Mouse (Mus musculus) gastrocnemius, adult 8-10 months (tissue): ENCODE data around the gene Nufip2. TPM values are rescaled to one million over a fixed set of nuclear protein-coding genes. Genes with fewer than 3 reads are reported as not detected.
"Not testable (repeated sequence)": the region's sequence is repeated elsewhere in the genome, so short reads cannot be mapped to it uniquely, and the experiment has no call there.

Experiments
- DNase-seq, 2 experiments: peaks; one replicate each; pipeline ENCODE4 v3.0.0; 2022; ENCODE audit warnings: low spot score in 2 of 2
- total RNA-seq, 4 experiments: library from RNA; stranded (reverse); gene quantifications; 2 replicates each; pipeline ENCODE4 v1.2.4; 2022

Gene Nufip2
- total RNA-seq, 4 experiments from 2014 or later: 31.0 to 38.3 (median 33.6) TPM

DNA sequence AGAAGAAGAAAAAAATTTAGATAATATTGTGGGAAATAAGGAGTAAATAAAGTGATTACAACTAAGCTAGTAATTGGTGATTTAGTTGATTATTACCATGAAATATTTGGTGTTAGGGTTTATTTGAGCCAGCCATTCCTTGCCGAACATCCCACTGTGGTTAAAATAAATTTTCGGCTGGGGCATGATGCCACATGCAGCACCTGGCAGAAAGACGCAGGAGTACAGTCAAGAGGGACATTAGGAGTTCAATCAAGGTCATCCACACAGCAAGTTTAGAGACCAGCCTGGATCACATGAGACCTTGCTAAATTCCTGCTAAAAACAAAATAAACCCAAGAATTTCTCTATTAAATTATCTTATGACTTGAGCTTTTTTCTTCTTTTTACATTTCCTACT is 23.1 kb downstream of the Nufip2 start:
- DNase-seq: no peak

DNA sequence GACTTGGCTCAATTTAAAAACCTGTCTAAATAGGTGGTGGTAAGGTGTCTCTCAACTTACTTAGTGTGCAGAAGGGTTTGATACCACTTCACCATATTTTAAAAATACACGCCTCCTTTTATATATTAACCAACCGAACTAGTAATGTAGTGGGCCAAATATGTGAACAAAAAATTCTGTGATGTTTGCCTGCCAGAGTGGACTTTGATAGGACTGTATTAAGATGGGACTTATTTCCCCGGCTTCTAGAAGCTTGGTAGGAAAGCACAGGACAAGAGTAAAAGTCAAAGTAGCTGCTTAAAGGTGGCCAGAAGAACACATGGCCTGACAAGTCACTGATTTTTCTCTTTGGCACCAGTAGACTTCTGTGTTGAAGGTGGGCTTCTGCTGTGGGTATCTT is 27.8 kb downstream of the Nufip2 start:
- no peak for DNase-seq

DNA sequence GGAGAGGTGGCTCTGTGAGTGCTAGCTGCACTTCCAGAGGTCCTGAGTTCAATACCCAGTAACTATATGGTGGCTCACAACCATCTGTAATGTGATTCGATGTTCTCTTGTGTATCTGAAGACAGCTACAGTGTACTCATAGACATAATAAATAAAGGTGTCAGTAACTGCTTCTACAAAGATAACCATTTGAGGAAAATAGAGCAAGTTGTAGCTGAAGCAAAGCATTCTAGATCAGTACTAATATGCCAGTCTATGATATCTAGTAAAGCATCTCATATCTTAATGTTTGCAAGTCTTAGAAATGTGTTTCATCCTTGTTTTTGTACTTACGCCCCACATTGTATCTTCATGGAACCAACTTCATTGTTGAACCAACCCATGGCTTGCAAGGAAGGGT is 33.1 kb downstream of the Nufip2 start:
- DNase-seq: no peak

DNA sequence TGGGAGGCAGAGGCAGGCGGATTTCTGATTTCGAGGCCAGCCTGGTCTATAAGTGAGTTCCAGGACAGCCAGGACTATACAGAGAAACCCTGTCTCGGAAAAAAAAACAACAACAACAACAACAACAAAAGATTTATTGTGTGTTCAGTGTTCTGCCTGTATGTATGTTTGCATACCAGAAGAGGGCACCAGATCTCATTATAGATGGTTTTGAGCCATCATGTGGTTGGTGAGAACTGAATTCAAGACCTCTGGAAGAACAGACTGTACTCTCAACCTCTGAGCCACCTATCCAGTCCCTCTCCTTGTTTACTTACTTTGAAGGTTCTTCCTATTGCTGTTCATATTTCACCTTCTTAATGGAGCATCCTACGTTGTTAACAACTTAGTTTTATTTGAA is 35.4 kb downstream of the Nufip2 start:
- no peak for DNase-seq

DNA sequence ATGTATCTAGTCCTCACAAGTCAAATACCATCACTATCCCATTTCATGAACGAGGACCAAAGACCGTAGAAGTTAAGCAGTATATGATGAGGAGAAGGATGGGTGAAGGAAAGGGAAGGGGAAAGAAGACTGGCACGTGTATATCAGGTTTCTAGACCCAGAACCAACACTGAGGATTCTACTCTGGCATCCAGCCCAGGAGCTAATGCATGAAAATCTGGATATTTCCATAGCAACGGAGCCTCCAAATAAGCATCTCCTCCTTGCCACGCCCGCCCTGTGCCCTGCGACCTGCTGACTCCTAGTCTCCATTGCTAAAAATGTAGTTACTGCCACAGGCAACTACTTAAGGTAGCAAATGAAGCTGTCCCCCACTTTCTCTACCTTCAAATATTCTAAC is 38.8 kb downstream of the Nufip2 start:
- no peak for DNase-seq

DNA sequence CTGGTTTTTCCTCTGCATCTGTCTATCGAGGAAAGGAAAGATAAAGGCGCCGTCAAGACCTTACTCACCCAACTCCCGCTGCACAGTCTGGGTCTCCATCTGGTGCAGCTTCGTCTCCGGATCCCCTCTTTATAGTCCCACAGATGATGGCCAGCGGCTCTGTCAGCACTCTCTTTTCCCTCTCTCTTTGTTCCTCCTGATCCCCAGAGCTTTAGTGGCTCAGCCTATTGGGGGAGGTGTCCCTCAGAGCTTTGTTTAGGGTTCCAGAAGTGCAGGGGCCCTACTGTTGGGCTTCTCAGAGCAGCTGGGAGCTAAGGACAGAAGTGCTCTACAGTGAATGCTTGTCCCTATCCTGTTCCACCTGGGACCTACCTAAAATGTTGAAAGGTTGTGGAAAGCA is 39.2 kb downstream of the Nufip2 start, which contains the start of gene Cryba1:
Gene Cryba1, minus strand, starts transcription at position 101 of the 400 bp plus-strand sequence.
- DNase-seq: no peak

DNA sequence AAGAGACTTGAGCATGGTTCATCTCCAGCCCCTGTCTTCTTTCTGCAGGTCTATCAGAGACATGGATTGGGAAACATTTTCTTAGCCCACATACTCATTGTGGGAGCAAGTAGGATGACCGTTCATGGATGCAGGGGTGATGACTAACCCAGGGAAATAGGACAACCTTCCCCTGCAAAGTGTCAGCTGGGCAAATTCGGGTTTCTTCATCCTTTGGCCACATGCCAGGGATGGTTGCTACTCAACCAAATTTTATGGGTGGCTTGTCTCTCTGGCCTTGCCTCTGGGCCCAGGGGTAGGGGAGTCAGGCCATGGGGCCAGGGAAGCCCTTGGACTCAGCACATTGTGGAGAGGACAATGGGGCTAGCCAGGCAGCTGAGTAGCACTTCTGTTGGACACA is 42.6 kb downstream of the Nufip2 start:
- DNase-seq: no peak

DNA sequence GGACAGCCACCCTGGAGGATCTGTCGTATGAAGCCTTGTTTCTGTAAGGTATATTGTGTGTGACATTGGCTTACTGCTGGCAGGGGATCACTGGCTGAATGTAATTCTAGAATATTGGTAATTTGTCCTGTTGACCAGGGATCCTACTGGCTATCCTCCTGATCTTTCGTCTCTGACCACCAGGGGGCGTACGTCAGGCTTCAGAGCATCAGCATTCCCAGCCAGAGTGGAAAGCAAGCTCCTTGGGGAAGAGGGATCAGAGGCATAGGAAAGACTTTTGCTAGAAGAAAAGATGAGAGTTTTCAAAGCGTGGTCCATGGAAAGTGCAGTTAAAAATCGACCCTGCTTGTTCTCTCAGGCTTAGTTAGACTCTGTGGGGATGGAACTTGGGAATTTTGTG is 51.3 kb downstream of the Nufip2 start:
- peak; percentile 71 to 78 for DNase-seq

DNA sequence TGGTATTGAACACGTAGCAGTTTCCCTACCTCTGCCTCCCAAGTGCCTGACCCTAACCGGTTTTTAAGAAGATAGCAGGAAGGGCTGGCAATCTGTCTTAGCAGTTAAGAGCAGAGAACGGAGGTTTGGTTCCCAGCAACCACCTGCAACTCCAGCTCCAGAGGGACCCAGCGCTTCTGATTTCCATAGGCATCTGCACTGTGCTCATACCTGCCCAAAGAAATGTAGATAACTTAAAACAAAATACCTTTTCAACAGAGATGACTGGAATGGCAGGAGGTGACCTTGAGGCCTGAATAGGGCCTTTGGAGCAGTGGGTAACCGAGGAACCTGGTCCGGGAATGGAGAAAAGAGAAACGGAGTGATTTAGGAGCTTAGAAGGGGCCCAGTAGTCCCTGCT is 52.6 kb downstream of the Nufip2 start:
- DNase-seq: no peak

DNA sequence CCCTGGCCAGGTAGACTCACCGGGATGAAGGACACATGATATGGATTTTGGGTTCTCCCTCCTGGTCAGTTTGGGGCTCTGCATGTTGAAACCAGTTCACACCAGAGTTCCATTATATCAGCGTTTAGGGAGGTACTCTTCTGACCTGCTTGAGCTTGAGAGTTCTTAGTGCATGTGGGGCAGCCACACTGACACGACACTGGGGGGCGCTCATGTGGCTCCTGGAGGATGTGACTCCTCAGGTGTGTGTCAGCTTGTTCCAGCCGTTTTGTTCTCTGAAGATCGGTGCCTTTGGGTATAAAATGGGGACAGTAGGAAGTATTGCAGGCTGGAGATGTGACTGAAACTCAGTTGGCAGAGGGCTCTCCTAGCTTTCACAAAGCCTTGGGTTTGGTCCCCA is 58.0 kb downstream of the Nufip2 start:
- DNase-seq: no peak

DNA sequence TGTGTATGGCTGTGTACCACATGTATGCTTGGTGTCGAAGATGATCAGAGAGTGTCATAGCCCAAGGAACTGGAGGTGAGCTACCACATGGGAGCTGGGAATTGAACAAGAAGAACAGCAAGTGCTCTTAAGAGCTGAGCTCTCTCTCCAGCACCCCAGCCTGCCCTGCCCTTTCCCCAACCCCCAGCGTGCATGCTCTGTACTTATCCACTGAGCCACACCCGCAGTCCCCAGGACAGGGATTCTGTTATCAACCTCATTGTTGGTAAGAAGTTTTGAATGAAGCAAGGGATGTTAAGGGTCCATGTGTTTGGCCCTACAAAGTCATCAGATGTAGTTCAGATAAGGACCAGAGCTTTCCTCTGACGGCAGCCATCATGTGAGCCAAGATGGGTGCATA is 60.7 kb downstream of the Nufip2 start:
- DNase-seq: no peak

DNA sequence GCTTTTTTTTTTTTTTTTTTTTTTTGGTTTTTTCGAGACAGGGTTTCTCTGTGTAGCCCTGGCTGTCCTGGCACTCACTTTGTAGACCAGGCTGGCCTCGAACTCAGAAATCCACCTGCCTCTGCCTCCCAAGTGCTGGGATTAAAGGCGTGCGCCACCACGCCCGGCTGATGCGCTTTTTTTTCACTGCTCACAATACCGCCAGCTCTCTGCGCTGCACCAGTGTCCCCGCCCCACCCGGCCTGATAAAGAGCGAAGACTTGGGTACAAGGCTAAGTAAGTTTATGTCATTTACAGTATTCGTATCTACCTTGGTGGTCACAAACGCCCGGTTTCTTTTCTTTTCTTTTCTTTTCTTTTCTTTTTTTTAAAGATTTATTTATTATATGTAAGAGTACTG is 61.1 kb downstream of the Nufip2 start:
- not testable (repeated sequence) for DNase-seq

DNA sequence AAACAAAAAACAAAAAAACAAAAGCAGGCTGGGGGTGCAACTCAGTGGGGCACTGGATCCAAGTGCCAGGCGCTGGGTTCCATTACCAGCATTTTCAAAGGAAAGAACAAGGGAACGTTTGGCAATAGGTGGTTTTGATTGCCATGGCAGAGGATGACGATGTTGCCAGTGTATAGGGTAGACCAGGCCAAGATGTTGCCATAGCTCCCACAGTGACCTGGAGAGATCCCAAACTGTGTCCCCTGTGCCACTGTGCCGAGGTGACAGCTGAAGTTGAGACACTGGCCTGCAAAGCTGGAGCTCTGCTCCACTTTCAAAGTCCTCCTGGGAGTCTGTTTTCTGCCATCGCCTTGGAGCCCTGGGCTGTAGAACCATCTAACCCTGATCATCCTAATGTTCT is 63.0 kb downstream of the Nufip2 start:
- no peak for DNase-seq

DNA sequence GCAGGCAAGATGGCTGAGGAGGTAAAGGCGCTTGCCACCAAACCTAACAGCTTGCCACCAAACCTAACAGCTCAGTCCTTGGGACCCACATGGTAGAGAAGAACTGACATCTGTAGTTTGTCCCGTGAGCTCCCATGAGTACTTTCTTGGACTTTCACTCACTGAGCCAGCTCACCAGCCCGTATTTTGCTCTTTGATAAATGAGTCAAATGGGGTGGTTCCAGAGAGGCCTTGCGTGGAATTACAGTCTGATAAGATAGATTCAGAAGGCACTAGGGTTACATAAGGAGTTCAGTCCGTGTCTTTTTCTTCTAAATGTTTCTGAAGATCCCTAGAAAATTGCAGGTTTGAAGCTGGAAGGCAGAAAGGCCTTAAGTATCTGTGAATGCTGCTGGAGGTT is 66.6 kb downstream of the Nufip2 start:
- DNase-seq: no peak

DNA sequence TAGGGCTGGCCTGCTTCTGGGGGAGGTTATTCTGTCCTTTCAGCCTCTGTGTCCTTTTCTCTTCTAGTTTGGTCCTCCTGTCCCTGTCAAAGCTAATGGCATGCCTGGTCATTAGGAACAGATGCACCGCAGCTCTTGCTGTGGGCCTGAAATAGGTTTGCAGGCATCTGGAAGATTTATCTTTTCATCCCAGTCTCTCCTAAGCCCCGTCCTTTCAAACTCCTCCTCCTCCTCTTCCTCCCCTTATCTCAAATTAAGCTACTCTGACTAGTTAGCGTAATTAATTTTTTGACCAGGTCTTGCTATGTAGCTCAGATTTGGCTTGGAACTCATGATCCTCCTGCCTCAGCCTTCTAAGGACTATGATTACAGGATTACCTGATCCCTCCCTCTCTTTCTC is 67.5 kb downstream of the Nufip2 start:
- no peak for DNase-seq

DNA sequence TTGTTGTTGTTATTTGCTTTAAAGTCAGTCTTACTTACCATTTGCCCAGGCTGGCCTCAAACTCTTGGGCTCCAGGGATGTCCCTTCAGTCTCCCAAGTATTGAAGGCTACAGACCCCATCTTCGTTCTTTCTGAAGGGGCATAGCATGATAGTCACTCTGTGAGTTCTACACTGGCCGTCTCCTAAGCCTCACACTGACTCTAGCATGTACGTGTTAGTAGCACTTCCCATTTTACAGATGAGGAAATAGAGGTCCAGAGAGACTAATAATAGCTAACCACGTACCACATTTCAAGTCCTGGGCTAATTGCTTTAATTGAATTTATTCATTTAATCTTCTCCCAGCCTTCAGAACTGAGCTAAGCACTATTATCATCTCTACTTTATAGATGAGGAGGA is 74.1 kb downstream of the Nufip2 start:
- DNase-seq: no peak

DNA sequence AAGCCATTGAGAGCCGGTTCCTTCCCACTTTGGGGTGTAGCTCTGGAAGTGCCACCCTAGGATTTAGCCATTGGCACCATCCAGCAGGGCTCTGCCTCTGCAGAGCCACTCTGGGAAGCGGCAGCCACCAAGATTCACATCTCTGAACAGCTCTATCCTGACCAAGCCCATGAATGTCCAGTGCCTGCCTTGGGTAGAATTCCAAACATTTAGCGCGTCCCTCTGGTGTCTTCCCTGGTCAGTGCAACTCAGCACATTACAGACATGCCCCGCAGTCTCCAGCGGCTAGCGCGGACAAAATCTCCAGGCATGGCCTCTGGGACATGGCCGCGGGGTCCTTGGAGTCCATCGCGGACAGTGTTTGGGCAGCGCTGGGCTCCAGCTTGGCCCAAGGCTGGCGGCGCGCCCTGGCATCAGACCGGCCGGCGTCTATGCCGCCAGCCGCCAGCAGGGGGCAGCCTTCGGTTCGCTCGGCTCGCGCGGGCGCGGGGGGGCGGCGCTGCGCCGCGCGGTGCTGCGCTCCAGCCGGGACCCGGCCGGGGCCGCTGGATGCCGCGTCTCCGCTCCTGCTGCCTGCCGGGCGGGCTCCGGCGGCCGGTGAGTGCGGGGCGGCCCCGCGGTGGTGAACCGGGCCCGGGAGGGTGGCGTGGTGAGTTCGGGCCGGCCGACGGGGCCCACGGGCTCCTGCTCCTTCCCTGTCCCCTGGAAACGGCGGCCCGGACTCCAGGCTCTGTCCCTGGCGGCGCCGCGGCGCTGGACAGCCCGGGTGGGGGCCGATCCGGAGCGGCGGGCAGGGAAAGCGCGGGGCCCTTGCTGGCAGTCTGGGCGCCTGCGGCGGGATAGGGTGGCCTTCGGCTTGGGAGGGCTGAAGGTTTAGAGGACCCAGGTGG is 77.1 kb downstream of the Nufip2 start, which contains the start of gene Myo18a:
Gene Myo18a, plus strand, starts transcription at position 464 of the 890 bp plus-strand sequence.
- DNase-seq: peak; percentile 67 to 72

DNA sequence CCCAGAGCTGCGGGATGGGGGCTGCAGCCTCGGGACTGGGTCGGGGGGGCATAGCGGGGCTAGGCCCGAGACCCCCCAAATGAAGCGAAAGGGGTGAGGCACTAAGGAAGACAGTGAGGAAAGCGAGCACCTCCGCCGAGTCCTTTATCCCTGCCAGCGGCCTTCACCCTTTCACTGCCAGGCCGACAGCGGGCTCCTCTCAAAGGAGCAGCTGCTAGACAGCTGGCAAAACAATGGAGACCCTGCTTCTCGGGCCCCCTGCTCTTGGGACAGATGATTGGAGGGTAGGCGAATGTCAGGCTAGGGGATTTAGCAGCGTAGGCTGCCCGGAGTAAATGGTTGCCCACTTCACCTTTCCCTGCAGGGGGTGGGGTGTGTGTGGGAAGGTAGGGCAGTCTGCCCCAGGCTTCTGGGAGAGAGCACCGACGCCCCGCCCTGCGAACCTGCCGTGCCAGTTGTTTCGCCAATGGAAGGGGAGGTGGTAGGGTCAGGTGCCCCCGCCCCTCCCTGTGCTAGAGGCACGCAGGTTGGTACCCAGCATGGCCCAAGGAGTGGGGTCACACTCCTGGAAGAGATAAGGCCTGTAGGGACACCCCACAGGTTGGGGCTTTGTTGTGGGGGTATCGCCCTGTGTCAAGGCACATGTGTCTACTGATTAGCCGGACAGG is 77.9 kb downstream of the Nufip2 start:
- DNase-seq: peak in 1 of 2 experiments; percentile 40

DNA sequence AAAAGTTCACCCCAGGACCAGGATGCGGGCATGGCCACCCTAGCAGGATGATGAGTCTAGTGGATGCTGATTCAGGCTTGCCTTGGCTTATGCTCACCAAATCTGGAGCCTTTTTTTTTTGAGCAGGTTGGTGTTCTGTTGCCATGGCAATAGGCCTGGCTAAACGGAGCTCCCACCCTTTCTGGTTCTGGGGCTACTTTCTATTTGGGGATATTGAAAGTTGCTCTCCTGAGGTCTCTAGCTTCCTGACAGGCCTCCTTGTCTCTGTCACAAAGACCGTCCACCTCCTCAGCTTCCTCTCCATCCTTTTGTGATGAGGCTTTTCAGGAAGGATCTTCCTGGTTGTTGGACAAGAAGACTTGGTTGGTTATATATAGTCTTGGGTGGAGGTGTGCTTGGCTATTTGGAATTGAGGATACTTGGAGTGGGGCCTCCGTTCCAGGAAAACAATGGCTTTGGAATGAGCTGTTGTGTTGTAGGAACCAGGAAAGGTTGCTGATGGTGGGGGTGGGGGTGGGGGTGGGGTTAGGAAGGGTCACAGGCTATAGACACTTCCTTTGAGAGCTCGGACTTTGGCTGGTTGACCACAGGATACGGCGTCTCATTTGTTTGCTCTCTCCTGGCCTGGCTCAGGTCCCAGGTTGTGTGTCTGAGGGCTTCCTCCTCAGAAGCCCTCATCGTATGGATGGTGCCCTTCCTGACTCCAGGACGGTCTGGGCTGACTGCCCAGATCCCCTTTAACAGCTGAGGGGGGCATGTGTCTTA is 78.9 kb downstream of the Nufip2 start:
- DNase-seq: no peak

DNA sequence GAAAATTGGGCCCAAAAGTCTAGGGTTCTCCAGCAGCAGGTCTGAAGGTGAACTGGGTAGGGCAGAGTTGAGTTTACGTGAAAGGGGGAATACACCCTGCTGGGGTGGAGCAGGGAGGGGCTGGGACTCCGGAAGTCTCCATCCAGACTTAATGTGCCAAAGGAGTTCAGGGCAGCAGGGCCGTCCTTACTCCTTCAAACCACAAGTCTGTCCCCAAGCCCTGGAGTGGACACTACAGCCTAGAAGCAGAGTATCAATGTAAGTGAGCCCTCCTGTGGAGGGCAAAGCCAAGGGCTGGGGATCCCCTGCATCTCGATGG is 79.5 kb downstream of the Nufip2 start:
- DNase-seq: no peak

DNA sequence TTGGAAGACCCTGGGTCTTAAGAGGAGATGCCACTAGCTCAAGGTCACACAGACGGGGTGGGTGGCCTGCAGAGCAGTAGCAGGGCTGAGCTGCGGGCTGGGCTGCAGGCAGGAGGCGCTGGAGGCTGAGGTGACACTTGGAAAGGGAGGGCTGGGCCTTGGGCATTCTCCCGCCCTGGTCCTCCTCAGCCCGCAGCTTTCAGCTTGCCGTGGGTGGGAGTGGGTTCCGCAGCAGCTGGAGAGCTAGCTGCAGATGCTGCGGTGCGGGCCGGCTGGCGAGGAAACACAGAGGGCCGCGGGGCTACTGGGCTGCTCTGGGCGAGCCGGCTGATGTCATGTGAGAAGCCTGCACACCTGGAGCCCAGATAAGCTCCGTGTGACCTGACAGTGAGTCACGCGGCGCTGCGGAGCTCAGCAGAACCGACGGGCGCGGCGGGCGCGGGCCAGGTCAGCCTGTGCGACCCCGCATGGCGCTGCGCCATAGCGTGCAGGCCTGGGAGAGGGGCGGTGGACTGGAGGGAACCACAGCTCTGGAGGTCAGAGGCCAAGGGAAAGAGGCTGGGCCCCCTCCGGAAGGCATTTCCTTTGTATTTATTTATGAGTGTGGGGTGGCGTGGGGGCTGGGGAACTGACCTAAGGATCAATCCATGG is 80.5 kb downstream of the Nufip2 start:
- DNase-seq: no peak

DNA sequence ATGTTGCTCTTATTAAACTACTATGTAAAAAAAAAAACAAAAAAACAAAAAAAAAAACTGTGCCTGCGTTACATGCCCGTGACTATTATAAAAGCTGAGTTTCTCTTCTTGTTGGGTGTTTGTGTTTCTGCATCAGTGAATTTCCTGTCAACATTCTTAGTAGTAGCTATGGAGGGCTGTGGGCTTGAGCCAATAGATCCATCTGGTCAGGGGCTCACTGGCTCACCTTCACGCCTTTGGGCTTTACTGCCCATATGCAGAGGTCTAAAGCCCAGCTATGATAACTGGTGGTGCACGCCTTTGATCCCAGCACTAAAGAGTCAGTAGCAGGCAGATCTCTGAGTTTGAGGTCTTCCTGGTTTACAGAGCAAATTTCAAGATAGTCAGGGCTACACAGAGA is 83.5 kb downstream of the Nufip2 start:
- no peak for DNase-seq
